Mouse (Mus musculus): ENCODE measurements around the gene Scfd2. TPM values are rescaled to one million over a fixed set of nuclear protein-coding genes. Genes with fewer than 3 reads are reported as not detected.

Scfd2 gene
- total and polyA plus RNA-seq, 2 experiments from 2014 or later, result 20.5 to 29.1 TPM

DNA sequence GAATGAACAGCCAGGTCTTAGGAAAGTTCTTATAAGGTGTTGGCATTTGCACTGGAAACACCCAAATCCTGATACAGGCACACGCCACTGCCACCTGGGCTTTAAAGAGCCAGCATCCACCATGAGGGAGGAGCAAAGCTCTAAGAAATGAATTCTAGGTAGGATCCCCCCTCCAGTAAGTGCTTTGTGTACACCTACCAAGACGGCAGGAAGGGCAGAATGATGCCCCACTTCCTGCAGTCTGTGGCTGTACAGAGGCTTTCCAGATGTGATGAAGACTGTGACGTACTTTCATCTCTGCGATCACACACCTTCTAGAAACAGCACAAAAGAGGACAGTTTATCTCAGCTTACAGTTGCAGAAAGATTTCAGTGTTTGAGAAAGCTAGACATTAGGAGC is 128.9 kb downstream of the Scfd2 start:
- Histone ChIP-seq H3K9ac (no peak overlapping the region), H3K27me3 (ENCODE audit: insufficient read depth, low read length) (no peaks in the 10 kb centered on the region), H3K4me2 (ENCODE audit: low read depth) (no peak overlapping the region), H3K27ac (ENCODE audit: low read depth, low read length) (no peak overlapping the region), H3K4me1 (ENCODE audit: insufficient read depth) (no peaks in the 10 kb centered on the region), H3K9me3 (ENCODE audit: low read length) (no peaks in the 10 kb centered on the region), H3K4me3 (ENCODE audit: low read depth, low read length) (no peak overlapping the region), H3K36me3 (ENCODE audit: insufficient read depth) (no peaks in the 10 kb centered on the region)
- DNase-seq, result no peak
- WGBS, result 81% methylated on average over 4 of the region's 4 CpGs
- TF ChIP-seq CTCF (IDR thresholded peaks at IDR 0.05; ENCODE audit: low read depth), result no peak
- no peak for ATAC-seq

DNA sequence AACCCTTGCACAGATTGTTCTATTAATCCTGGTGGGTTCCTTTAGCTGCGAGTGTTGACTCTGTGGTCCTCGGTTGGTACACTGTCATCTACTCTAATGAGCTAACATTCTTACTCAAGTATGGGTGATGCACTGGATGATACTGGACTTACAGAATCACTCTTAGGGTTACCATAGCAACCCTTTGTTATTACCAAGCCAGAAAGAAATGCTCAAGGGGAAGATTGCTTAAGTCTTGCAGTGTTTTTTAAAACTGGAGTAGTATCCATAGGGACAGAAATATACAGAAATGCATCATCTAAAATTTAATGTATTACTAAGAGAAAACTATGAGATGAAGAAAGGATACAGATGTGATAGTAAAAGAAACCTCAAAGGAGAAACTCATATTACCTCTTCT is 139.8 kb downstream of the Scfd2 start:
- Histone ChIP-seq H3K9ac (no peak overlapping the region), H3K4me3 (ENCODE audit: low read depth, low read length) (no peak overlapping the region), H3K36me3 (ENCODE audit: insufficient read depth) (no peaks in the 10 kb centered on the region), H3K4me1 (ENCODE audit: insufficient read depth) (no peaks in the 10 kb centered on the region), H3K9me3 (ENCODE audit: low read length) (no peaks in the 10 kb centered on the region), H3K4me2 (ENCODE audit: low read depth) (no peak overlapping the region), H3K27me3 (ENCODE audit: insufficient read depth, low read length) (no peaks in the 10 kb centered on the region), H3K27ac (ENCODE audit: low read depth, low read length) (no peak overlapping the region)
- no peak for TF ChIP-seq CTCF (IDR thresholded peaks at IDR 0.05; ENCODE audit: low read depth)
- no peak for DNase-seq
- WGBS, result 56% methylated on average over 2 of the region's 2 CpGs
- no peak for ATAC-seq

DNA sequence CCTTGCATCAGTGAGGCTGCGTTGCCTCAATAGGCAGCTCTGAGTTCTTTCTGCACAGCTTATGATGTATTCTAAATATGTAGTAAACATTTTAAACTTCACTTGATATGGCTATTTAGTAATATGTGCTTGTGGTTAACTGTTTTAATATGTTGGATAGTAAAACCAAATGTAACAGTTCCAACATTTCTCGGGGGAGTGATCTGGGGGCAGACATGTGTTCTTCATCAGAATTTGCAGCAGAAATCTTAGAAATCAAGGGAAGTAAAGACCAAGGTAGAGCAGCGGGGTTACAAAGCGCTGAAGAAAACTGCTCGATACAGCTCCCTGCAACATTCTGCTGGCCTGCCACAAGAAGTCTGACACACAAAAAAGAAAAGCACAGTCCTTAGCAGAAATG is 140.2 kb downstream of the Scfd2 start:
- Histone ChIP-seq H3K9ac (no peak overlapping the region), H3K27me3 (ENCODE audit: insufficient read depth, low read length) (no peaks in the 10 kb centered on the region), H3K4me3 (ENCODE audit: low read depth, low read length) (no peak overlapping the region), H3K4me2 (ENCODE audit: low read depth) (no peak overlapping the region), H3K4me1 (ENCODE audit: insufficient read depth) (no peaks in the 10 kb centered on the region), H3K36me3 (ENCODE audit: insufficient read depth) (no peaks in the 10 kb centered on the region), H3K9me3 (ENCODE audit: low read length) (no peaks in the 10 kb centered on the region), H3K27ac (ENCODE audit: low read depth, low read length) (no peak overlapping the region)
- ATAC-seq (no peak), DNase-seq (no peak)
- TF ChIP-seq CTCF (IDR thresholded peaks at IDR 0.05; ENCODE audit: low read depth), result no peak
- WGBS, result 90% methylated on average over 5 of the region's 5 CpGs

DNA sequence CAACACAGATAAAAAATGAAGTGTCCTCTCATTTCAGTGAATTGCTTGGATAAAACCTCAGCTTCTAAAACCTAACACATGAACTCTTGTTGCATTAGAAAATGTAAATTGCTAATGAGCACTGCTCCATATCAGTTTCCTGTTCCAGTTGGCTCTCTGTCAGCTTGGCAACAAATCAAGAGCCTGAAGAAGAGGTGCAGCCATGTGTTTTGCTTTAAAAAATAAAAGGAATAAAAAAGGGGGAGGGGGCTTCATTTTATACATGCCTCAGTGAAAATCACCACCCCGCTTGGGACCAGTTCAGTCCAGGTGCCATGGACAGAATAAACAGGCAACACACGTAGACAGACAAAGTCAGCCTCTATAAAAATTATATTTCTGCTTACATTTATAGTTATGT is 142.7 kb downstream of the Scfd2 start:
- DNase-seq, result peak; percentile 59
- no peak for ATAC-seq
- Histone ChIP-seq H3K4me3 (ENCODE audit: low read depth, low read length) (no peak overlapping the region), H3K4me2 (ENCODE audit: low read depth) (no peak overlapping the region), H3K9ac (no peak overlapping the region), H3K27me3 (ENCODE audit: insufficient read depth, low read length) (no peaks in the 10 kb centered on the region), H3K9me3 (ENCODE audit: low read length) (no peaks in the 10 kb centered on the region), H3K27ac (ENCODE audit: low read depth, low read length) (no peak overlapping the region), H3K36me3 (ENCODE audit: insufficient read depth) (no peaks in the 10 kb centered on the region), H3K4me1 (ENCODE audit: insufficient read depth) (no peaks in the 10 kb centered on the region)
- WGBS, result 27% methylated on average over 2 of the region's 2 CpGs
- TF ChIP-seq CTCF (IDR thresholded peaks at IDR 0.05; ENCODE audit: low read depth), result no peak

DNA sequence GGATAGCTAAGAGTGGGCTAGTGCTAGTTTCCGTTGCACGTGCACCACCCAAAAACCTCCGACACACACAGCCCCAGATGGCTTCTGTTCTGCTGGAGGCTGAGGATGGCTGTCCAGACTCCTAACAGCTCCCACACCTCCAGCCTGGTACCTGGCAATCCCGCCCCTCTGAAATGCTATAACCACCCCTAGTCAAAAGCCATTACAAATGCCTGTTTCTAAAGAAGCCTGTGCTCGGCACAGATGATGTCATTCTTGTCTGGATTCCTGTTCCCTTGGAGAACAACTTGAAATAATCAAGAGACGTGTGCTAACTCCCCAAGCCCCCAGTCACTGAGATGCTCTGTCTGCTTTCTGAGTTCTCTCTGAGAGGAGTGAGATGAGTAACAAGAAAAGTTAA is 143.5 kb downstream of the Scfd2 start:
- DNase-seq (peak; percentile 32), ATAC-seq (peak; percentile 56)
- Histone ChIP-seq H3K9me3 (ENCODE audit: low read length) (no peaks in the 10 kb centered on the region), H3K9ac (no peak overlapping the region), H3K4me3 (ENCODE audit: low read depth, low read length) (no peak overlapping the region), H3K4me1 (ENCODE audit: insufficient read depth) (no peaks in the 10 kb centered on the region), H3K4me2 (ENCODE audit: low read depth) (no peak overlapping the region), H3K27ac (ENCODE audit: low read depth, low read length) (no peak overlapping the region), H3K27me3 (ENCODE audit: insufficient read depth, low read length) (no peaks in the 10 kb centered on the region), H3K36me3 (ENCODE audit: insufficient read depth) (no peaks in the 10 kb centered on the region)
- WGBS, result 35% methylated on average over 6 of the region's 6 CpGs
- TF ChIP-seq CTCF (IDR thresholded peaks at IDR 0.05; ENCODE audit: low read depth), result no peak

DNA sequence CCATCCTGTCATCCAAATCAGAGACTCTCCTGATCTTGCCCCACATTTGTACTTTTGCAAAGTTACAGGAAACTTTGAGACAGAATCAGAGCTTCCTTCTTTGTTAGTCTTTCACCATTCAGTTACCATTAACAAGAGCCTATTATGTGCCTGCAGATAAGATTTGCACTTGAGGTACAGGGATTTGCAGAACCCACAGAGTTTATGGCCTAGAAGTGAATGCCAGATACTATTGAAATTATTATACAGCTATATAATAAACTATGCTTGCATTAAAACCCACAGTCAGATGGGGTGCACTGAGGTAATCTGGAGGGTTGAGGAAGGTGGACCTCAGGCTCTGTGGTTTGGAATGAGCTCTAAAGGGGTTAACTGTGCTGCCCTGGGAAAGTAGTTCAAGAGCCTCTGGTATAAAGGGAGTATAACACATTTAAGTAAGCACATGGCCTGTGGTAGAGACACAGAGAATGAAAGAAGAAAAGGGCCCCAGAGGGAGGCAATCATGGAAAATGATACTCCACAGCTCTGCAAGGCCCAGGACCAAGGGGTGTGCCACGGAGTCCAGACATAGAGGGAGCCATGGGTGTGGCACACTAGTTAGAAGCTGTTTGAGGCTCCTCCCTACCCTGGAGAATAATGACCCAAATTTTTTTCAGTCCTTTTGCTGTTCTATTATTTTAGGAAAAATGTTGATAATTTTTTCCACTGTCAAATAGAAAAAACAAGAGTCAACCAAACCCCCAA is 144.2 kb downstream of the Scfd2 start:
- H3K36me3 ChIP-seq (ENCODE audit: insufficient read depth), result no peaks in the 10 kb centered on the region
- DNase-seq (no peak), ATAC-seq (no peak)
- no peak for TF ChIP-seq CTCF (IDR thresholded peaks at IDR 0.05; ENCODE audit: low read depth)
- H3K27ac ChIP-seq (ENCODE audit: low read depth, low read length), result no peak overlapping the region
- H3K4me3 ChIP-seq (ENCODE audit: low read depth, low read length), result no peak overlapping the region
- no peaks in the 10 kb centered on the region for H3K9me3 ChIP-seq (ENCODE audit: low read length)
- H3K4me2 ChIP-seq (ENCODE audit: low read depth), result no peak overlapping the region
- WGBS, result 53% methylated on average over 1 of the region's 1 CpGs
- H3K9ac ChIP-seq, result no peak overlapping the region
- no peaks in the 10 kb centered on the region for H3K4me1 ChIP-seq (ENCODE audit: insufficient read depth)
- H3K27me3 ChIP-seq (ENCODE audit: insufficient read depth, low read length), result no peaks in the 10 kb centered on the region

DNA sequence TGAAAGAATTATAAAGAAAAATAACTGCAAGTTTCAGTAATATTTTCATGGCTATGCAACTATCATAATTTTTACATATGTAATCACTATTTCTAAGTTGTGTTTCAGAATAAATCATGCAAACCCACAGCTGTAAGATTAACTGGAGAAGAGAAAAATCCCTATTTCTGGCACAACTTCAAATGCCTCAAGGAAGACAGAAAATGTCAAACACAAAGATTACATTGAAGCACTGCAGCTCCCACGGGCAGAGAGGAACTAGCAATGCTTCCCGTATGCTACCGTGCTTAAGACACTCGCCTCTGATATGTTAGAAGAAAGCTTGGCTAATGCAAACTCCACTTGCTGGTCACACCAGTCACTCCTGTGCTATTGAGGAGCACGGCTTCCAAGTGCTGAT is 151.5 kb downstream of the Scfd2 start:
- 61% methylated on average over 5 of the region's 5 CpGs for WGBS

More for the DNA sequence above, 151.5 kb downstream of the Scfd2 start:
- no peak for TF ChIP-seq CTCF (IDR thresholded peaks at IDR 0.05; ENCODE audit: low read depth)
- no peaks in the 10 kb centered on the region for H3K9me3 ChIP-seq (ENCODE audit: low read length)
- no peaks in the 10 kb centered on the region for H3K36me3 ChIP-seq (ENCODE audit: insufficient read depth)
- H3K4me2 ChIP-seq (ENCODE audit: low read depth), result no peak overlapping the region
- DNase-seq (no peak), ATAC-seq (no peak)
- no peaks in the 10 kb centered on the region for H3K4me1 ChIP-seq (ENCODE audit: insufficient read depth)
- H3K4me3 ChIP-seq (ENCODE audit: low read depth, low read length), result no peak overlapping the region
- H3K27me3 ChIP-seq (ENCODE audit: insufficient read depth, low read length), result no peaks in the 10 kb centered on the region
- H3K9ac ChIP-seq, result no peak overlapping the region
- no peak overlapping the region for H3K27ac ChIP-seq (ENCODE audit: low read depth, low read length)

All from forebrain, postnatal 0 days (tissue).